Mouse (Mus musculus) liver, adult 2 months (tissue): ENCODE data around the gene Tnfsf11.

Experiments used
- CTCF ChIP-seq: fragments of 200-500 bp; IDR thresholded peaks from 2 replicates; pipeline ENCODE4 v1.5.1; 2011; ENCODE audit warnings: low read depth, low read length, control low read depth
- POLR2A ChIP-seq: fragments of 200-500 bp; IDR thresholded peaks from 2 replicates; pipeline ENCODE4 v1.6.1; 2011; ENCODE audit warnings: low read length, control low read depth; ENCODE audit not compliant: insufficient read depth; ENCODE audit errors: extremely low read depth

- no peak for TF ChIP-seq CTCF
- TF ChIP-seq POLR2A, result no peak
Measured at GRCm38 (mm10) chr14:78331368-78331767, 23.5 kb upstream of the Tnfsf11 start.
